Mouse (Mus musculus) retina, postnatal 1 day (tissue): ENCODE data around the gene Tbx2.

Experiments used
- DNase-seq: peaks from one replicate; pipeline ENCODE4 v3.0.0-alpha.2; 2012

The Tbx2 gene

GRCm38 (mm10) chr11:85832231-85832924 lies at the start of gene Tbx2:
Gene Tbx2, plus strand, starts transcription at chr11:85832551.
- peak; percentile 99 for DNase-seq

GRCm38 (mm10) chr11:85786113-85786718 lies 46.1 kb upstream of the Tbx2 start:
- peak; percentile 73 for DNase-seq

- DNase-seq = no peak
Observed at GRCm38 (mm10) chr11:85789750-85790149, 42.6 kb upstream of the Tbx2 start.

GRCm38 (mm10) chr11:85790267-85790666 lies 42.1 kb upstream of the Tbx2 start:
- no peak for DNase-seq

GRCm38 (mm10) chr11:85791212-85791611 lies 41.1 kb upstream of the Tbx2 start:
- DNase-seq = no peak

- DNase-seq = no peak
Observed at GRCm38 (mm10) chr11:85792534-85793215, 39.7 kb upstream of the Tbx2 start.

- no peak for DNase-seq
Observed at GRCm38 (mm10) chr11:85799456-85799855, 32.9 kb upstream of the Tbx2 start.

GRCm38 (mm10) chr11:85799856-85800255 lies 32.5 kb upstream of the Tbx2 start:
- DNase-seq = no peak

- no peak for DNase-seq
Observed at GRCm38 (mm10) chr11:85800380-85800779, 32.0 kb upstream of the Tbx2 start.

- no peak for DNase-seq
Observed at GRCm38 (mm10) chr11:85804048-85804447, 28.3 kb upstream of the Tbx2 start.

GRCm38 (mm10) chr11:85805779-85806178 lies 26.6 kb upstream of the Tbx2 start:
- no peak for DNase-seq

- DNase-seq = no peak
Observed at GRCm38 (mm10) chr11:85807353-85807752, 25.0 kb upstream of the Tbx2 start.

- DNase-seq = no peak
Observed at GRCm38 (mm10) chr11:85811229-85811628, 21.1 kb upstream of the Tbx2 start.

GRCm38 (mm10) chr11:85811676-85812075 lies 20.7 kb upstream of the Tbx2 start:
- no peak for DNase-seq

- DNase-seq = no peak
Observed at GRCm38 (mm10) chr11:85812201-85812966, 20.0 kb upstream of the Tbx2 start.

GRCm38 (mm10) chr11:85814678-85815077 lies 17.7 kb upstream of the Tbx2 start:
- no peak for DNase-seq

GRCm38 (mm10) chr11:85816471-85816870 lies 15.9 kb upstream of the Tbx2 start:
- no peak for DNase-seq

- DNase-seq = no peak
Observed at GRCm38 (mm10) chr11:85818401-85818800, 13.9 kb upstream of the Tbx2 start.

- no peak for DNase-seq
Observed at GRCm38 (mm10) chr11:85820959-85821358, 11.4 kb upstream of the Tbx2 start.

- DNase-seq = no peak
Observed at GRCm38 (mm10) chr11:85821659-85822058, 10.7 kb upstream of the Tbx2 start.

GRCm38 (mm10) chr11:85823181-85823580 lies 9.2 kb upstream of the Tbx2 start:
- peak; percentile 87 for DNase-seq

- no peak for DNase-seq
Observed at GRCm38 (mm10) chr11:85823794-85824193, 8.6 kb upstream of the Tbx2 start.

- peak; percentile 29 for DNase-seq
Observed at GRCm38 (mm10) chr11:85825031-85825430, 7.3 kb upstream of the Tbx2 start.
